Mouse (Mus musculus) liver, embryonic 14.5 days (tissue): ENCODE measurements around the gene Tmeff1.

Source experiments
- CTCF ChIP-seq: IDR thresholded peaks from 2 replicates; pipeline ENCODE4 v1.5.1; 2016; ENCODE audit warnings: antibody characterized with exemption, low read depth, control low read depth
- EP300 ChIP-seq: IDR thresholded peaks from 2 replicates; pipeline ENCODE4 v1.6.1; 2016; ENCODE audit warnings: antibody characterized with exemption, low read depth

- TF ChIP-seq CTCF (no peak), EP300 (no peak)
These were observed 43.3 kb upstream of the Tmeff1 start for GRCm38 (mm10) chr4:48541526-48542250.
